Mouse (Mus musculus) lung, postnatal 0 days (tissue): ENCODE results near the gene Cfap54.

Experiments used
- CTCF ChIP-seq: IDR thresholded peaks from 2 replicates; pipeline ENCODE4 v1.5.1; 2016; ENCODE audit warnings: antibody characterized with exemption, mild to moderate bottlenecking
- EP300 ChIP-seq: IDR thresholded peaks from 2 replicates; pipeline ENCODE4 v1.6.1; 2016; ENCODE audit warnings: antibody characterized with exemption, mild to moderate bottlenecking, control low read depth

DNA sequence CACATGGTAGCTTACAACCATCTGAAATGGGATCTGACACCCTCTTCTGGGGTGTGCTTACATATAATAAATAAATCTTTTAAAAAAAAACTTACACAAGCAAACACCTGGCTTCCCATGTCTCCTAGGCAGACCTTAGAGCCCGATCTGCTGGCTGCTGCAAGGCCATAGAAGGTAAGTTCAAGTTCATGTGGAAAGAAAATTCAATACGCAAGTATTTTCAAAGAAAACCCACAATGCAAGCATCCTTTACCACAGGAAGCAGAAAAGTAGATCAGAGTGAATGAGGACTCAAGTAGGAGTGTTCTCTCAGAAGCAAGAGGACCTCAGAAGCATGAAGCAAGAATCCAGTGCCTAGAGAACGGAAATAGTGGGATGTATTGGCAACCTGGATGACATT lies 39.6 kb downstream of the Cfap54 start:
- TF ChIP-seq CTCF (no peak), EP300 (no peak)
